Mouse (Mus musculus) ovary, postnatal 10 days (tissue): ENCODE measurements around the gene Slc1a4.

Experiments used
- DNase-seq: peaks from one replicate; pipeline ENCODE4 v3.0.0; 2022; ENCODE audit warnings: low spot score

Gene Slc1a4

GRCm38 (mm10) chr11:20332561-20333514, at the start of gene Slc1a4:
Gene Slc1a4 (minus strand): TSS chr11:20332713.
- peak; percentile 83 for DNase-seq

- DNase-seq: no peak
These were observed 47.6 kb upstream of the Slc1a4 start for GRCm38 (mm10) chr11:20380106-20380505.

GRCm38 (mm10) chr11:20376642-20377041, 44.1 kb upstream of the Slc1a4 start:
- no peak for DNase-seq

- no peak for DNase-seq
These were observed 40.2 kb upstream of the Slc1a4 start for GRCm38 (mm10) chr11:20372616-20373211.

GRCm38 (mm10) chr11:20370486-20370885, 38.0 kb upstream of the Slc1a4 start:
- no peak for DNase-seq

GRCm38 (mm10) chr11:20366456-20366855, 33.9 kb upstream of the Slc1a4 start:
- no peak for DNase-seq

GRCm38 (mm10) chr11:20361354-20361753, 28.8 kb upstream of the Slc1a4 start:
- DNase-seq: no peak

- DNase-seq: no peak
These were observed 25.4 kb upstream of the Slc1a4 start for GRCm38 (mm10) chr11:20357684-20358447.

- no peak for DNase-seq
These were observed 16.0 kb upstream of the Slc1a4 start for GRCm38 (mm10) chr11:20348466-20348865.

GRCm38 (mm10) chr11:20347548-20347947, 15.0 kb upstream of the Slc1a4 start:
- DNase-seq: peak; percentile 34

- DNase-seq: no peak
These were observed 13.9 kb upstream of the Slc1a4 start for GRCm38 (mm10) chr11:20346369-20346768.

- DNase-seq: no peak
These were observed 11.4 kb upstream of the Slc1a4 start for GRCm38 (mm10) chr11:20343952-20344351.

- no peak for DNase-seq
These were observed 9.1 kb upstream of the Slc1a4 start for GRCm38 (mm10) chr11:20341598-20341997.

- no peak for DNase-seq
These were observed 6.2 kb upstream of the Slc1a4 start for GRCm38 (mm10) chr11:20338703-20339102.

- DNase-seq: no peak
These were observed 1.8 kb upstream of the Slc1a4 start for GRCm38 (mm10) chr11:20334301-20334700.

GRCm38 (mm10) chr11:20331690-20332537, 599 bp downstream of the Slc1a4 start:
- peak; percentile 6 for DNase-seq

- no peak for DNase-seq
These were observed 1.4 kb downstream of the Slc1a4 start for GRCm38 (mm10) chr11:20331027-20331689.

GRCm38 (mm10) chr11:20329711-20330110, 2.8 kb downstream of the Slc1a4 start:
- no peak for DNase-seq

- no peak for DNase-seq
These were observed 3.7 kb downstream of the Slc1a4 start for GRCm38 (mm10) chr11:20328771-20329170.

- DNase-seq: no peak
These were observed 6.1 kb downstream of the Slc1a4 start for GRCm38 (mm10) chr11:20326328-20326995.
